Mouse (Mus musculus) stomach, postnatal 0 days (tissue): ENCODE measurements at regions not wholly inside any gene's neighbourhood (a gene's known extent, or its start where the extent isn't known, plus 50 kb on each side); places are given as distances from the start of the nearest gene placed in this dataset.

Experiments used
- CTCF ChIP-seq: IDR thresholded peaks from 2 replicates; pipeline ENCODE4 v1.5.1; 2016; ENCODE audit warnings: antibody characterized with exemption, low read depth, mild to moderate bottlenecking, moderate library complexity
- EP300 ChIP-seq: optimal IDR thresholded peaks from 2 replicates; pipeline ENCODE3; 2016; ENCODE audit warnings: antibody characterized with exemption

DNA sequence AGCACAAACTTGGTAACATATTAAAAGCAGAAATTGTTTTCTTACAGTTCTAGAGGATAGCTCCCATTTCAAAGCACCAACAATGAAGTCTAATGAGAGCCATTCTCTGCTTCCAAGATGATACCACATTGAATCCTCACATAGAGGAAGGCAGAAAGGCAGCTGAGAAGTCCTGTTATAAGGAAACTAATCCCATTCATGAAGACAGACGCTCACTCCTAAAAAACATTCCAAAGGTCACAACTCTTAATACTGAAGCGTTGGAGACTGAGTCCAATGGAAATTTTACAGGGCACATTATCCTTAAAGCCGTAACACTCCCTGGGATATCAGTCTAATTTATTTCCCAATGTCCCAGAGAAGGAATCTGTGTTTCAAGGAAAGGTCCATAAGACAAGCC is 75.4 kb upstream of the Trabd2b start:
- TF ChIP-seq EP300: no peak
- no peak for TF ChIP-seq CTCF
